Mouse (Mus musculus) urinary bladder, postnatal 36 days (tissue): ENCODE measurements around the gene Ctss.
"Not testable (repeated sequence)": the region's sequence is repeated elsewhere in the genome, so short reads cannot be mapped to it uniquely, and the experiment has no call there.

Experiments
- DNase-seq, 2 experiments: peaks; one replicate each; pipeline ENCODE4 v3.0.0; 2022; ENCODE audit warnings: low spot score in 2 of 2, mixed read lengths in 1 of 2

Ctss gene

GRCm38 (mm10) chr3:95533364-95533763 is 6.8 kb downstream of the Ctss start:
- DNase-seq = no peak

GRCm38 (mm10) chr3:95534927-95535326 is 8.3 kb downstream of the Ctss start:
- DNase-seq = no peak

- no peak for DNase-seq
Measured at GRCm38 (mm10) chr3:95538936-95539335, 12.3 kb downstream of the Ctss start.

GRCm38 (mm10) chr3:95539837-95540236 is 13.3 kb downstream of the Ctss start:
- no peak for DNase-seq

GRCm38 (mm10) chr3:95541186-95541585 is 14.6 kb downstream of the Ctss start:
- not testable (repeated sequence) for DNase-seq

GRCm38 (mm10) chr3:95542171-95542570 is 15.6 kb downstream of the Ctss start:
- DNase-seq = no peak

- no peak for DNase-seq
Measured at GRCm38 (mm10) chr3:95542981-95543380, 16.4 kb downstream of the Ctss start.

GRCm38 (mm10) chr3:95550176-95550575 is 23.6 kb downstream of the Ctss start:
- no peak for DNase-seq

GRCm38 (mm10) chr3:95553986-95554385 is 27.4 kb downstream of the Ctss start:
- DNase-seq = no peak

GRCm38 (mm10) chr3:95559437-95559836 is 32.9 kb downstream of the Ctss start, which contains the start of gene Hormad1:
Gene Hormad1, plus strand, starts transcription at chr3:95559677.
- no peak for DNase-seq

- DNase-seq = no peak
Measured at GRCm38 (mm10) chr3:95560738-95561137, 34.2 kb downstream of the Ctss start.

GRCm38 (mm10) chr3:95561826-95562225 is 35.2 kb downstream of the Ctss start:
- DNase-seq = no peak

GRCm38 (mm10) chr3:95569585-95569984 is 43.0 kb downstream of the Ctss start:
- DNase-seq = no peak

GRCm38 (mm10) chr3:95587754-95588603 is 61.4 kb downstream of the Ctss start:
- DNase-seq = no peak

- DNase-seq = peak; percentile 91 to 92
Measured at GRCm38 (mm10) chr3:95588604-95589086, 62.1 kb downstream of the Ctss start, which contains the start of gene Golph3l. Gene Golph3l, plus strand, starts transcription at chr3:95588934.

- DNase-seq = no peak
Measured at GRCm38 (mm10) chr3:95598734-95599133, 72.1 kb downstream of the Ctss start.

- no peak for DNase-seq
Measured at GRCm38 (mm10) chr3:95601287-95601686, 74.7 kb downstream of the Ctss start.
